Mouse (Mus musculus) brain, embryonic 14.5 days (tissue): Measurements from ENCODE around the gene Rbpj.

Source experiments
- CTCF ChIP-seq: fragments of 200-500 bp; IDR thresholded peaks from 2 replicates; pipeline ENCODE4 v1.5.1; 2012; ENCODE audit warnings: inconsistent platforms, mild to moderate bottlenecking, moderate library complexity, borderline replicate concordance; ENCODE audit not compliant: insufficient read depth, insufficient read length; ENCODE audit errors: extremely low read depth
- POLR2A ChIP-seq: fragments of 200-500 bp; IDR thresholded peaks from 2 replicates; pipeline ENCODE4 v1.6.1; 2012; ENCODE audit warnings: mild to moderate bottlenecking, inconsistent platforms, borderline replicate concordance; ENCODE audit not compliant: poor library complexity, insufficient read depth, insufficient read length, severe bottlenecking; ENCODE audit errors: extremely low read depth

DNA sequence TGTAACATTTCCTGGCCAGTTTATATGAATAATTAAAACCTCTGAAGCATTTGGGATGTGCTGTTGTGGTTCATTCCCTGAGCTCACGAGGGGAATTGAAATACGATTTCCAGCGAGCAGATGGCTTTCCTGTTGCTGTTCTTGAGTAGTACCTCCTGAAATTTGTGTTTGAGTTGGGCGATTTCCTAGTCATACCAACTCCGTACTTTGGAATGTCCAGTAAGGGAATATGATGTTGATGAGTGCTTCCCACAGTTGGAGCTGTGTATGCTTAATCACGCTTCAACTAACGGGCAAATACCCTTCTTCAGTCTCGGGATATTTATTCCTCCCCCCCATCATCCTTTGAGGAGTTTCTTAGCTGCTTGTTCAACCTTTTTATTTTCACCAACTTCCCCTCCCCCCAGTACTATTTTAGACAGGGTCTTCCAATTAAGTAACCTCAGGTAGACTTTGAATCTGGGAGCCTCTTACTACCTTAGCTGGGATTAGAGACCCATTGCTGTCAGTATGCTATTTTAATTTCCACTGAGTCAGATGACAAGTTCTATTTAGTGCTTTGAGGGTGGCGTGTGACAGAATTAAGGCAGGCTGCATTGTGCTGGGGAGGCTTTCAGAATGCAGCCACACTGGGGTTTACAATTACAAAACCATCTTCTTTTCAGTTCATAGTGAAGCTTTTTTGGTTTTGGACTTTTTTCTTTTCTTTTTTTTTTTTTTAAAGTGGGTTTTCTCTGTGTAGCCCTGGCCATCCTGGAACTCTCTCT, 141.5 kb downstream of the Rbpj start:
- no peak for TF ChIP-seq POLR2A
- no peak for TF ChIP-seq CTCF
